ENCODE assay signal across 8 mouse cellular contexts in genomic region chr3:87884708-87885251, GRCm38 (mm10). TPM values are rescaled to one million over a fixed set of nuclear protein-coding genes. Genes with fewer than 3 reads are reported as not detected.
DNase-seq lines count a peak whose midpoint lies in the region; ATAC-seq and TF ChIP-seq lines count a peak whose summit lies in the region.

No protein-coding gene starts in this region.

- ATAC-seq in granulocyte monocyte progenitor cell, adult 5-6 weeks (replicated peaks; ENCODE audit: poor library complexity, severe bottlenecking), result peak; percentile 30
- peak; percentile 27 for ATAC-seq in kidney, embryonic 16.5 days (ENCODE audit: low FRiP score, low TSS enrichment)
- ATAC-seq in liver, embryonic 15.5 days (ENCODE audit: insufficient read depth), result no peak; the same call in 1 of the 2 replicates
- ATAC-seq in neural tube, embryonic 15.5 days (ENCODE audit: low FRiP score), result peak; percentile 17

- H3K4me3 ChIP-seq in C2C12 (ENCODE audit: insufficient read depth, poor library complexity, severe bottlenecking), result peak overlapping the region; percentile 99
- H3K4me3 ChIP-seq in kidney, embryonic 16.5 days (ENCODE audit: low read length), result peak overlapping the region; percentile 98
- H3K4me3 ChIP-seq in liver, embryonic 15.5 days (replicated peaks), result peak overlapping the region; percentile 71
- peak overlapping the region; percentile 95 for H3K4me3 ChIP-seq in neural tube, embryonic 15.5 days (replicated peaks)

- peak; percentile 65 for DNase-seq in NIH3T3 (ENCODE audit: low read depth)
- DNase-seq in embryo, embryonic 10 days (ENCODE audit: low spot score), result peak; percentile 57
- DNase-seq in urinary bladder, adult 2 months (ENCODE audit: low spot score), result peak; percentile 44

- H3K9me3 ChIP-seq in kidney, embryonic 16.5 days (ENCODE audit: low read length), result peaks cover 2% of the 10 kb centered on the region; the same call in 1 of the 2 replicates
- H3K9me3 ChIP-seq in liver, embryonic 15.5 days (replicated peaks), result no peaks in the 10 kb centered on the region
- H3K9me3 ChIP-seq in neural tube, embryonic 15.5 days (replicated peaks), result no peaks in the 10 kb centered on the region

- H3ac ChIP-seq in C2C12 (ENCODE audit: control insufficient read depth, insufficient read length, low read depth), result peak overlapping the region; percentile 73

- H3K79me3 ChIP-seq in C2C12 (ENCODE audit: low read depth), result peaks cover 40% of the 10 kb centered on the region

- peaks cover 54% of the 10 kb centered on the region for H3K79me2 ChIP-seq in C2C12 (ENCODE audit: control insufficient read depth, insufficient read depth)

- H3K9ac ChIP-seq in kidney, embryonic 16.5 days (replicated peaks; ENCODE audit: low read length), result peak overlapping the region; percentile 94
- H3K9ac ChIP-seq in liver, embryonic 15.5 days, result peak overlapping the region; percentile 77
- H3K9ac ChIP-seq in neural tube, embryonic 15.5 days (replicated peaks), result peak overlapping the region; percentile 95

- peaks cover 15% of the 10 kb centered on the region for H3K4me1 ChIP-seq in kidney, embryonic 16.5 days (ENCODE audit: insufficient read depth, low read length)
- peaks cover 30% of the 10 kb centered on the region for H3K4me1 ChIP-seq in liver, embryonic 15.5 days (replicated peaks)
- H3K4me1 ChIP-seq in neural tube, embryonic 15.5 days, result peaks cover 27% of the 10 kb centered on the region

- H3K4me2 ChIP-seq in kidney, embryonic 16.5 days (replicated peaks; ENCODE audit: low read depth, low read length), result peak overlapping the region; percentile 89
- H3K4me2 ChIP-seq in liver, embryonic 15.5 days, result peak overlapping the region; percentile 81
- peak overlapping the region; percentile 75 for H3K4me2 ChIP-seq in neural tube, embryonic 15.5 days

- WGBS in kidney, embryonic 16.5 days, result 0% methylated on average over 21 of the region's 28 CpGs
- WGBS in liver, embryonic 15.5 days (ENCODE audit: insufficient replicate concordance), result 0% methylated on average over 28 of the region's 28 CpGs
- 0% methylated on average over 28 of the region's 28 CpGs for WGBS in neural tube, embryonic 15.5 days

- TF ChIP-seq CTCF in C2C12 (IDR thresholded peaks at IDR 0.05; ENCODE audit: control insufficient read depth, insufficient read depth, insufficient read length), result no peak

- peak overlapping the region; percentile 91 for H3K27ac ChIP-seq in kidney, embryonic 16.5 days (ENCODE audit: low read length)
- peak overlapping the region; percentile 91 for H3K27ac ChIP-seq in liver, embryonic 15.5 days (replicated peaks)
- peak overlapping the region; percentile 88 for H3K27ac ChIP-seq in neural tube, embryonic 15.5 days (replicated peaks)

- H3K27me3 ChIP-seq in C2C12 (ENCODE audit: control insufficient read depth, insufficient read depth, insufficient read length), result no peaks in the 10 kb centered on the region
- no peaks in the 10 kb centered on the region for H3K27me3 ChIP-seq in kidney, embryonic 16.5 days (ENCODE audit: insufficient read depth, low read length)
- no peaks in the 10 kb centered on the region for H3K27me3 ChIP-seq in liver, embryonic 15.5 days
- no peaks in the 10 kb centered on the region for H3K27me3 ChIP-seq in neural tube, embryonic 15.5 days (replicated peaks)

- H3K36me3 ChIP-seq in C2C12 (ENCODE audit: control insufficient read depth, insufficient read depth), result peaks cover 16% of the 10 kb centered on the region
- H3K36me3 ChIP-seq in kidney, embryonic 16.5 days (ENCODE audit: insufficient read depth, low read length), result peaks cover 11% of the 10 kb centered on the region
- peaks cover 20% of the 10 kb centered on the region for H3K36me3 ChIP-seq in liver, embryonic 15.5 days (replicated peaks)
- peaks cover 9% of the 10 kb centered on the region for H3K36me3 ChIP-seq in neural tube, embryonic 15.5 days

TF ChIP-seq in C2C12, 6 proteins besides CTCF, POLR2A, EP300 and RAD21:
- TF ChIP-seq MYOG (IDR thresholded peaks at IDR 0.05; ENCODE audit: control insufficient read depth, extremely low read depth, insufficient read length) (no peak), FOSL1 (IDR thresholded peaks at IDR 0.05; ENCODE audit: insufficient read depth, low read length, poor library complexity, severe bottlenecking) (no peak), CEBPB (IDR thresholded peaks at IDR 0.05; ENCODE audit: low read depth) (no peak), MAX (IDR thresholded peaks at IDR 0.05) (no peak), USF1 (IDR thresholded peaks at IDR 0.05; ENCODE audit: low read depth) (no peak), MYOD1 (IDR thresholded peaks at IDR 0.05; ENCODE audit: control insufficient read depth, insufficient read length, low read depth) (no peak)

RNA-seq across cellular contexts. Expression of gene Prcc, which starts 0.6 kb away (rescaled TPM):
- 44.3 TPM for polyA plus RNA-seq in C2C12 (2012; fragmentation: generic; extraction: Trizol)
- 25.9 and 35.4 TPM in 2 replicates for total RNA-seq in granulocyte monocyte progenitor cell, adult 5-6 weeks (2014; fragmentation: Nextera tagmentation)
- total RNA-seq in granulocyte monocyte progenitor cell, adult 5-6 weeks (2017), result 29.6 and 33.4 TPM in 2 replicates
- 13.3 and 13.8 TPM in 2 replicates for polyA plus RNA-seq in kidney, embryonic 16.5 days (2015; fragmentation: Nextera tagmentation; extraction: Ambion mirVana)
- 6.5 TPM in 2 replicates for polyA plus RNA-seq in liver, embryonic 15.5 days (2015; fragmentation: Nextera tagmentation; extraction: Ambion mirVana)
- polyA plus RNA-seq in neural tube, embryonic 15.5 days (2015; fragmentation: Nextera tagmentation; extraction: Ambion mirVana), result 16.2 and 17.5 TPM in 2 replicates
- 26.2 and 30.0 TPM in 2 replicates for polyA plus RNA-seq in urinary bladder, adult 2 months (2012; rRNA removed)

RNA-seq across cellular contexts. Expression of gene Hdgf, which starts 21.3 kb away (rescaled TPM):
- polyA plus RNA-seq in C2C12 (2012; fragmentation: generic; extraction: Trizol), result 279 TPM
- 330 and 338 TPM in 2 replicates for total RNA-seq in granulocyte monocyte progenitor cell, adult 5-6 weeks (2014; fragmentation: Nextera tagmentation)
- 302 and 321 TPM in 2 replicates for total RNA-seq in granulocyte monocyte progenitor cell, adult 5-6 weeks (2017)
- 83.2 and 115 TPM in 2 replicates for polyA plus RNA-seq in kidney, embryonic 16.5 days (2015; fragmentation: Nextera tagmentation; extraction: Ambion mirVana)
- polyA plus RNA-seq in liver, embryonic 15.5 days (2015; fragmentation: Nextera tagmentation; extraction: Ambion mirVana), result 213 and 216 TPM in 2 replicates
- 137 and 160 TPM in 2 replicates for polyA plus RNA-seq in neural tube, embryonic 15.5 days (2015; fragmentation: Nextera tagmentation; extraction: Ambion mirVana)
- 151 and 152 TPM in 2 replicates for polyA plus RNA-seq in urinary bladder, adult 2 months (2012; rRNA removed)

RNA-seq across cellular contexts. Expression of gene Mrpl24, which starts 34.5 kb away (rescaled TPM):
- 69.7 TPM for polyA plus RNA-seq in C2C12 (2012; fragmentation: generic; extraction: Trizol)
- total RNA-seq in granulocyte monocyte progenitor cell, adult 5-6 weeks (2014; fragmentation: Nextera tagmentation), result 165 and 169 TPM in 2 replicates
- total RNA-seq in granulocyte monocyte progenitor cell, adult 5-6 weeks (2017), result 112 and 134 TPM in 2 replicates
- 76.1 and 80.1 TPM in 2 replicates for polyA plus RNA-seq in kidney, embryonic 16.5 days (2015; fragmentation: Nextera tagmentation; extraction: Ambion mirVana)
- polyA plus RNA-seq in liver, embryonic 15.5 days (2015; fragmentation: Nextera tagmentation; extraction: Ambion mirVana), result 30.7 and 33.5 TPM in 2 replicates
- polyA plus RNA-seq in neural tube, embryonic 15.5 days (2015; fragmentation: Nextera tagmentation; extraction: Ambion mirVana), result 51.0 and 59.5 TPM in 2 replicates
- 120 and 132 TPM in 2 replicates for polyA plus RNA-seq in urinary bladder, adult 2 months (2012; rRNA removed)

RNA-seq across cellular contexts. Expression of gene Sh2d2a, which starts 38.2 kb away (rescaled TPM):
- polyA plus RNA-seq in C2C12 (2012; fragmentation: generic; extraction: Trizol), result 0.01 TPM
- total RNA-seq in granulocyte monocyte progenitor cell, adult 5-6 weeks (2014; fragmentation: Nextera tagmentation), result not detected in 2 replicates
- total RNA-seq in granulocyte monocyte progenitor cell, adult 5-6 weeks (2017), result 0.10 TPM in 1 of 2 replicates, not detected in the other
- 0.09 TPM in 1 of 2 replicates, not detected in the other for polyA plus RNA-seq in kidney, embryonic 16.5 days (2015; fragmentation: Nextera tagmentation; extraction: Ambion mirVana)
- 0.18 TPM in 2 replicates for polyA plus RNA-seq in liver, embryonic 15.5 days (2015; fragmentation: Nextera tagmentation; extraction: Ambion mirVana)
- polyA plus RNA-seq in neural tube, embryonic 15.5 days (2015; fragmentation: Nextera tagmentation; extraction: Ambion mirVana), result 5.0 TPM in 1 of 2 replicates, not detected in the other
- 0.65 and 0.87 TPM in 2 replicates for polyA plus RNA-seq in urinary bladder, adult 2 months (2012; rRNA removed)

RNA-seq across cellular contexts. Expression of gene Isg20l2, which starts 45.3 kb away (rescaled TPM):
- 25.0 TPM for polyA plus RNA-seq in C2C12 (2012; fragmentation: generic; extraction: Trizol)
- total RNA-seq in granulocyte monocyte progenitor cell, adult 5-6 weeks (2014; fragmentation: Nextera tagmentation), result 49.5 and 63.1 TPM in 2 replicates
- total RNA-seq in granulocyte monocyte progenitor cell, adult 5-6 weeks (2017), result 45.7 and 51.4 TPM in 2 replicates
- 60.2 and 68.7 TPM in 2 replicates for polyA plus RNA-seq in kidney, embryonic 16.5 days (2015; fragmentation: Nextera tagmentation; extraction: Ambion mirVana)
- 21.0 and 22.9 TPM in 2 replicates for polyA plus RNA-seq in liver, embryonic 15.5 days (2015; fragmentation: Nextera tagmentation; extraction: Ambion mirVana)
- 21.6 and 31.7 TPM in 2 replicates for polyA plus RNA-seq in neural tube, embryonic 15.5 days (2015; fragmentation: Nextera tagmentation; extraction: Ambion mirVana)
- polyA plus RNA-seq in urinary bladder, adult 2 months (2012; rRNA removed), result 22.8 and 24.0 TPM in 2 replicates
